Mouse (Mus musculus): ENCODE measurements around the gene Castor1. TPM values are rescaled to one million over a fixed set of nuclear protein-coding genes. Genes with fewer than 3 reads are reported as not detected.
A peak's percentile ranks its signal among the peaks of the same experiment; 100 is the strongest.

The Castor1 gene
- polyA plus RNA-seq, 1 experiment from 2014 or later, result 2.2 TPM

GRCm38 (mm10) chr11:4240151-4240550 lies 22.1 kb downstream of the Castor1 start:
- ATAC-seq (replicated peaks; ENCODE audit: insufficient number of reproducible peaks, low FRiP score, low TSS enrichment), result no peak
- WGBS (ENCODE audit: insufficient replicate concordance), result 62% methylated on average over 7 of the region's 7 CpGs
- Histone ChIP-seq H3K4me3 (ENCODE audit: low read depth, low read length) (no peak overlapping the region), H3K27me3 (ENCODE audit: control insufficient read depth, insufficient read depth, low read length) (no peaks in the 10 kb centered on the region), H3K4me2 (no peak overlapping the region), H3K27ac (ENCODE audit: low read depth, low read length) (no peak overlapping the region), H3K9ac (ENCODE audit: low read depth, low read length) (no peak overlapping the region), H3K36me3 (ENCODE audit: control insufficient read depth, insufficient read depth, low read length) (no peaks in the 10 kb centered on the region), H3K4me1 (ENCODE audit: control insufficient read depth, insufficient read depth, low read length) (no peaks in the 10 kb centered on the region), H3K9me3 (replicated peaks; ENCODE audit: control insufficient read depth, low read length) (no peaks in the 10 kb centered on the region)

GRCm38 (mm10) chr11:4241180-4241579 lies 23.2 kb downstream of the Castor1 start:
- H3K27ac ChIP-seq (ENCODE audit: low read depth, low read length), result no peak overlapping the region
- 0 out of 2 replicates have a peak overlapping the region, but pooled peaks have one; percentile 16 for H3K9ac ChIP-seq (ENCODE audit: low read depth, low read length)
- no peaks in the 10 kb centered on the region for H3K27me3 ChIP-seq (ENCODE audit: control insufficient read depth, insufficient read depth, low read length)
- no peaks in the 10 kb centered on the region for H3K36me3 ChIP-seq (ENCODE audit: control insufficient read depth, insufficient read depth, low read length)
- ATAC-seq (replicated peaks; ENCODE audit: insufficient number of reproducible peaks, low FRiP score, low TSS enrichment), result no peak
- 74% methylated on average over 4 of the region's 4 CpGs for WGBS (ENCODE audit: insufficient replicate concordance)
- H3K9me3 ChIP-seq (replicated peaks; ENCODE audit: control insufficient read depth, low read length), result no peaks in the 10 kb centered on the region
- H3K4me3 ChIP-seq (ENCODE audit: low read depth, low read length), result no peak overlapping the region
- H3K4me1 ChIP-seq (ENCODE audit: control insufficient read depth, insufficient read depth, low read length), result no peaks in the 10 kb centered on the region
- no peak overlapping the region for H3K4me2 ChIP-seq

GRCm38 (mm10) chr11:4246126-4246525 lies 28.1 kb downstream of the Castor1 start:
- H3K27ac ChIP-seq (ENCODE audit: low read depth, low read length), result no peak overlapping the region
- no peak overlapping the region for H3K4me3 ChIP-seq (ENCODE audit: low read depth, low read length)
- no peaks in the 10 kb centered on the region for H3K27me3 ChIP-seq (ENCODE audit: control insufficient read depth, insufficient read depth, low read length)
- H3K9me3 ChIP-seq (replicated peaks; ENCODE audit: control insufficient read depth, low read length), result no peaks in the 10 kb centered on the region
- H3K36me3 ChIP-seq (ENCODE audit: control insufficient read depth, insufficient read depth, low read length), result no peaks in the 10 kb centered on the region
- H3K9ac ChIP-seq (ENCODE audit: low read depth, low read length), result no peak overlapping the region
- no peak overlapping the region for H3K4me2 ChIP-seq
- H3K4me1 ChIP-seq (ENCODE audit: control insufficient read depth, insufficient read depth, low read length), result no peaks in the 10 kb centered on the region
- 64% methylated on average over 6 of the region's 6 CpGs for WGBS (ENCODE audit: insufficient replicate concordance)
- ATAC-seq (replicated peaks; ENCODE audit: insufficient number of reproducible peaks, low FRiP score, low TSS enrichment), result no peak

- ATAC-seq (replicated peaks; ENCODE audit: insufficient number of reproducible peaks, low FRiP score, low TSS enrichment), result no peak
- H3K27me3 ChIP-seq (ENCODE audit: control insufficient read depth, insufficient read depth, low read length), result no peaks in the 10 kb centered on the region
Measured at GRCm38 (mm10) chr11:4246623-4247022, 28.6 kb downstream of the Castor1 start.

GRCm38 (mm10) chr11:4247201-4247959 lies 29.4 kb downstream of the Castor1 start:
- Histone ChIP-seq H3K9ac (ENCODE audit: low read depth, low read length) (no peak overlapping the region), H3K36me3 (ENCODE audit: control insufficient read depth, insufficient read depth, low read length) (no peaks in the 10 kb centered on the region), H3K4me3 (ENCODE audit: low read depth, low read length) (no peak overlapping the region), H3K4me1 (ENCODE audit: control insufficient read depth, insufficient read depth, low read length) (no peaks in the 10 kb centered on the region), H3K27me3 (ENCODE audit: control insufficient read depth, insufficient read depth, low read length) (no peaks in the 10 kb centered on the region), H3K9me3 (replicated peaks; ENCODE audit: control insufficient read depth, low read length) (no peaks in the 10 kb centered on the region), H3K4me2 (no peak overlapping the region), H3K27ac (ENCODE audit: low read depth, low read length) (no peak overlapping the region)
- no peak for ATAC-seq (replicated peaks; ENCODE audit: insufficient number of reproducible peaks, low FRiP score, low TSS enrichment)
- 75% methylated on average over 14 of the region's 14 CpGs for WGBS (ENCODE audit: insufficient replicate concordance)

More at GRCm38 (mm10) chr11:4246623-4247022, 28.6 kb downstream of the Castor1 start:
- Histone ChIP-seq H3K27ac (ENCODE audit: low read depth, low read length) (no peak overlapping the region), H3K36me3 (ENCODE audit: control insufficient read depth, insufficient read depth, low read length) (no peaks in the 10 kb centered on the region), H3K9ac (ENCODE audit: low read depth, low read length) (no peak overlapping the region), H3K4me3 (ENCODE audit: low read depth, low read length) (no peak overlapping the region), H3K4me2 (no peak overlapping the region), H3K9me3 (replicated peaks; ENCODE audit: control insufficient read depth, low read length) (no peaks in the 10 kb centered on the region), H3K4me1 (ENCODE audit: control insufficient read depth, insufficient read depth, low read length) (no peaks in the 10 kb centered on the region)
- WGBS (ENCODE audit: insufficient replicate concordance), result 68% methylated on average over 4 of the region's 4 CpGs

GRCm38 (mm10) chr11:4249151-4249550 lies 31.1 kb downstream of the Castor1 start:
- H3K27me3 ChIP-seq (ENCODE audit: control insufficient read depth, insufficient read depth, low read length), result no peaks in the 10 kb centered on the region
- no peaks in the 10 kb centered on the region for H3K36me3 ChIP-seq (ENCODE audit: control insufficient read depth, insufficient read depth, low read length)
- 89% methylated on average over 3 of the region's 3 CpGs for WGBS (ENCODE audit: insufficient replicate concordance)
- H3K4me1 ChIP-seq (ENCODE audit: control insufficient read depth, insufficient read depth, low read length), result no peaks in the 10 kb centered on the region
- H3K27ac ChIP-seq (ENCODE audit: low read depth, low read length), result no peak overlapping the region
- ATAC-seq (replicated peaks; ENCODE audit: insufficient number of reproducible peaks, low FRiP score, low TSS enrichment), result no peak
- no peak overlapping the region for H3K4me2 ChIP-seq
- H3K4me3 ChIP-seq (ENCODE audit: low read depth, low read length), result no peak overlapping the region
- no peaks in the 10 kb centered on the region for H3K9me3 ChIP-seq (replicated peaks; ENCODE audit: control insufficient read depth, low read length)
- H3K9ac ChIP-seq (ENCODE audit: low read depth, low read length), result no peak overlapping the region

GRCm38 (mm10) chr11:4250290-4250689 lies 32.3 kb downstream of the Castor1 start:
- no peak overlapping the region for H3K4me2 ChIP-seq
- H3K4me3 ChIP-seq (ENCODE audit: low read depth, low read length), result no peak overlapping the region
- H3K36me3 ChIP-seq (ENCODE audit: control insufficient read depth, insufficient read depth, low read length), result no peaks in the 10 kb centered on the region
- H3K9ac ChIP-seq (ENCODE audit: low read depth, low read length), result no peak overlapping the region
- no peaks in the 10 kb centered on the region for H3K27me3 ChIP-seq (ENCODE audit: control insufficient read depth, insufficient read depth, low read length)
- no peak overlapping the region for H3K27ac ChIP-seq (ENCODE audit: low read depth, low read length)
- no peak for ATAC-seq (replicated peaks; ENCODE audit: insufficient number of reproducible peaks, low FRiP score, low TSS enrichment)
- no peaks in the 10 kb centered on the region for H3K4me1 ChIP-seq (ENCODE audit: control insufficient read depth, insufficient read depth, low read length)
- H3K9me3 ChIP-seq (replicated peaks; ENCODE audit: control insufficient read depth, low read length), result no peaks in the 10 kb centered on the region
- WGBS (ENCODE audit: insufficient replicate concordance), result 71% methylated on average over 7 of the region's 7 CpGs

GRCm38 (mm10) chr11:4251376-4251775 lies 33.4 kb downstream of the Castor1 start:
- no peaks in the 10 kb centered on the region for H3K9me3 ChIP-seq (replicated peaks; ENCODE audit: control insufficient read depth, low read length)
- 78% methylated on average over 3 of the region's 3 CpGs for WGBS (ENCODE audit: insufficient replicate concordance)

GRCm38 (mm10) chr11:4252886-4253285 lies 34.9 kb downstream of the Castor1 start:
- no peak for ATAC-seq (replicated peaks; ENCODE audit: insufficient number of reproducible peaks, low FRiP score, low TSS enrichment)
- Histone ChIP-seq H3K4me2 (no peak overlapping the region), H3K9ac (ENCODE audit: low read depth, low read length) (no peak overlapping the region), H3K4me1 (ENCODE audit: control insufficient read depth, insufficient read depth, low read length) (no peaks in the 10 kb centered on the region), H3K36me3 (ENCODE audit: control insufficient read depth, insufficient read depth, low read length) (no peaks in the 10 kb centered on the region), H3K9me3 (replicated peaks; ENCODE audit: control insufficient read depth, low read length) (no peaks in the 10 kb centered on the region), H3K4me3 (ENCODE audit: low read depth, low read length) (no peak overlapping the region), H3K27me3 (ENCODE audit: control insufficient read depth, insufficient read depth, low read length) (no peaks in the 10 kb centered on the region), H3K27ac (ENCODE audit: low read depth, low read length) (no peak overlapping the region)
- WGBS (ENCODE audit: insufficient replicate concordance), result 86% methylated on average over 2 of the region's 2 CpGs

More at GRCm38 (mm10) chr11:4251376-4251775, 33.4 kb downstream of the Castor1 start:
- Histone ChIP-seq H3K36me3 (ENCODE audit: control insufficient read depth, insufficient read depth, low read length) (no peaks in the 10 kb centered on the region), H3K9ac (ENCODE audit: low read depth, low read length) (no peak overlapping the region), H3K4me2 (no peak overlapping the region), H3K27ac (ENCODE audit: low read depth, low read length) (no peak overlapping the region), H3K4me1 (ENCODE audit: control insufficient read depth, insufficient read depth, low read length) (no peaks in the 10 kb centered on the region), H3K4me3 (ENCODE audit: low read depth, low read length) (no peak overlapping the region), H3K27me3 (ENCODE audit: control insufficient read depth, insufficient read depth, low read length) (no peaks in the 10 kb centered on the region)
- no peak for ATAC-seq (replicated peaks; ENCODE audit: insufficient number of reproducible peaks, low FRiP score, low TSS enrichment)
